Mouse (Mus musculus): ENCODE measurements around the gene Hspa4. TPM values are rescaled to one million over a fixed set of nuclear protein-coding genes. Genes with fewer than 3 reads are reported as not detected.
A peak's percentile ranks its signal among the peaks of the same experiment; 100 is the strongest.

Hspa4 gene
- polyA plus RNA-seq, 1 experiment from 2014 or later: 41.4 TPM

DNA sequence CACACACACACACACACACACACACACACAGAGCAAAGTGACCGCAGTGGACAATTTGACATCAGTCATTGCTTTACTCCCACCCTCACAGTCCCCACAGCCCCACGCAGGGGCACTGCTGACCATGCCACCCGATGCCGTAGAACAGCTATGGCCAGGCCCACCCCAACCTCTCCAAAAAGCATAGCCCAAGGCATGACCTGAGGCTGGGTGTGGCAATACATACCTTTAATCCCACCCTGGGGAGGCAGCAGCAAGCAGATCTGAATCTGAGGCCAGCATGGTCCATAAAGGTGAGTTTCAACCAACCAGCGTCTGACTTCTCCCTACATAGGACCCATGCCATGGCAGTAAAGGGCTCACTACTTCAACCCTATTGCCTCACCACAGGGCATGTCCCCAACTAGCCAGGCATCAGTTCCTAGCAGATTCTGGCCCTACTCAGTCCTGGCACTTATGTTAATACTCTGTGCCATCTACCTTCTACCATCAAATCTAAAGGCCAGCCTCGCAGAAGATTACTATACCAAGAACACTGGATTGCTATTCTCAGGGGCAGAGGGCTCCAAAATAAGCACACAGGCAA is 41.1 kb downstream of the Hspa4 start:
- no peak for DNase-seq
- TF ChIP-seq EP300 (IDR thresholded peaks at IDR 0.05; ENCODE audit: low read depth): no peak
- no peak for ATAC-seq
- H3K4me3 ChIP-seq (ENCODE audit: low read depth, low read length): no peak overlapping the region
- H3K36me3 ChIP-seq (replicated peaks; ENCODE audit: insufficient read depth, low read length): peaks cover 36% of the 10 kb centered on the region
- H3K9me3 ChIP-seq (ENCODE audit: low read length): no peaks in the 10 kb centered on the region
- no peak overlapping the region for H3K27ac ChIP-seq (ENCODE audit: low read depth)
- no peak overlapping the region for H3K9ac ChIP-seq (replicated peaks)
- no peaks in the 10 kb centered on the region for H3K27me3 ChIP-seq (ENCODE audit: insufficient read depth, low read length)
- 82% methylated on average over 6 of the region's 6 CpGs for WGBS (ENCODE audit: insufficient replicate concordance)
- no peak overlapping the region for H3K4me2 ChIP-seq (ENCODE audit: low read depth, low read length)
- no peaks in the 10 kb centered on the region for H3K4me1 ChIP-seq (ENCODE audit: insufficient read depth)

DNA sequence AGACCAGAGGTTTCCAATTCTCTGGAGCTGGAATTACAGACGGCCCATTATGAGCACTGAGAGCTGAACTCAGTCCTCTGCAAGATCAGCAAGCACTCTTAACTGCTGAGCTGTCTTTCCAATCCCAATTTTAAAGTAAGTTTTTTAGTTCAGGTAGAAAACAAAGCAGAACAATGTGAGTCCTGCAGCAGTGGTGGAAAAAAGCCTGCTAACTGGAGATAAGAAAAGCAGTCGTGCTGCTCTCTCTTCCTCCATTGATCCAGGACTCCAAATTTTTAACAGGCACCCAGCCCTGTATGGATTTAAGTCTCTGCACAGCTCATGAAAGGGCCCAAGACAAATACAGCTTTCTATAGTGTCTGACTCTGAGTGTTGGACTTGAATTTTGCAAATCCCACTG is 43.3 kb downstream of the Hspa4 start:
- Histone ChIP-seq H3K4me1 (ENCODE audit: insufficient read depth) (no peaks in the 10 kb centered on the region), H3K9me3 (ENCODE audit: low read length) (no peaks in the 10 kb centered on the region), H3K4me2 (ENCODE audit: low read depth, low read length) (no peak overlapping the region), H3K4me3 (ENCODE audit: low read depth, low read length) (no peak overlapping the region), H3K27me3 (ENCODE audit: insufficient read depth, low read length) (no peaks in the 10 kb centered on the region), H3K9ac (replicated peaks) (no peak overlapping the region), H3K36me3 (replicated peaks; ENCODE audit: insufficient read depth, low read length) (peaks cover 21% of the 10 kb centered on the region), H3K27ac (ENCODE audit: low read depth) (no peak overlapping the region)
- 52% methylated on average over 2 of the region's 2 CpGs for WGBS (ENCODE audit: insufficient replicate concordance)
- ATAC-seq (no peak), DNase-seq (no peak)
- TF ChIP-seq CTCF (IDR thresholded peaks at IDR 0.05; ENCODE audit: low read depth) (no peak), EP300 (IDR thresholded peaks at IDR 0.05; ENCODE audit: low read depth) (no peak)

GRCm38 (mm10) chr11:53254926-53255325 is 45.3 kb downstream of the Hspa4 start:
- TF ChIP-seq CTCF (IDR thresholded peaks at IDR 0.05; ENCODE audit: low read depth): peak; percentile 80
- no peak for TF ChIP-seq EP300 (IDR thresholded peaks at IDR 0.05; ENCODE audit: low read depth)

GRCm38 (mm10) chr11:53254428-53254827 is 45.8 kb downstream of the Hspa4 start:
- DNase-seq: peak; percentile 27
- Histone ChIP-seq H3K27me3 (ENCODE audit: insufficient read depth, low read length) (no peaks in the 10 kb centered on the region), H3K9ac (replicated peaks) (no peak overlapping the region), H3K4me1 (ENCODE audit: insufficient read depth) (no peaks in the 10 kb centered on the region), H3K9me3 (ENCODE audit: low read length) (no peaks in the 10 kb centered on the region), H3K4me3 (ENCODE audit: low read depth, low read length) (no peak overlapping the region), H3K27ac (ENCODE audit: low read depth) (no peak overlapping the region), H3K4me2 (ENCODE audit: low read depth, low read length) (no peak overlapping the region), H3K36me3 (replicated peaks; ENCODE audit: insufficient read depth, low read length) (no peaks in the 10 kb centered on the region)
- 74% methylated on average over 3 of the region's 3 CpGs for WGBS (ENCODE audit: insufficient replicate concordance)
- TF ChIP-seq CTCF (IDR thresholded peaks at IDR 0.05; ENCODE audit: low read depth): peak; percentile 51
- no peak for TF ChIP-seq EP300 (IDR thresholded peaks at IDR 0.05; ENCODE audit: low read depth)
- no peak for ATAC-seq

More at GRCm38 (mm10) chr11:53254926-53255325, 45.3 kb downstream of the Hspa4 start:
- Histone ChIP-seq H3K4me1 (ENCODE audit: insufficient read depth) (no peaks in the 10 kb centered on the region), H3K9ac (replicated peaks) (no peak overlapping the region), H3K4me2 (ENCODE audit: low read depth, low read length) (no peak overlapping the region), H3K4me3 (ENCODE audit: low read depth, low read length) (no peak overlapping the region), H3K27ac (ENCODE audit: low read depth) (no peak overlapping the region), H3K27me3 (ENCODE audit: insufficient read depth, low read length) (no peaks in the 10 kb centered on the region), H3K9me3 (ENCODE audit: low read length) (no peaks in the 10 kb centered on the region), H3K36me3 (replicated peaks; ENCODE audit: insufficient read depth, low read length) (0 out of 2 replicates have a peak, but pooled peaks cover 2% of the 10 kb centered on the region)
- ATAC-seq (no peak), DNase-seq (peak; percentile 84)
- WGBS (ENCODE audit: insufficient replicate concordance): 31% methylated on average over 7 of the region's 7 CpGs

GRCm38 (mm10) chr11:53252186-53253119 is 47.8 kb downstream of the Hspa4 start:
- ATAC-seq (no peak), DNase-seq (no peak)
- 82% methylated on average over 12 of the region's 12 CpGs for WGBS (ENCODE audit: insufficient replicate concordance)
- Histone ChIP-seq H3K4me1 (ENCODE audit: insufficient read depth) (no peaks in the 10 kb centered on the region), H3K4me2 (ENCODE audit: low read depth, low read length) (no peak overlapping the region), H3K9ac (replicated peaks) (no peak overlapping the region), H3K4me3 (ENCODE audit: low read depth, low read length) (no peak overlapping the region), H3K36me3 (replicated peaks; ENCODE audit: insufficient read depth, low read length) (no peaks in the 10 kb centered on the region), H3K27ac (ENCODE audit: low read depth) (no peak overlapping the region), H3K9me3 (ENCODE audit: low read length) (no peaks in the 10 kb centered on the region), H3K27me3 (ENCODE audit: insufficient read depth, low read length) (no peaks in the 10 kb centered on the region)
- no peak for TF ChIP-seq CTCF (IDR thresholded peaks at IDR 0.05; ENCODE audit: low read depth)
- no peak for TF ChIP-seq EP300 (IDR thresholded peaks at IDR 0.05; ENCODE audit: low read depth)

DNA sequence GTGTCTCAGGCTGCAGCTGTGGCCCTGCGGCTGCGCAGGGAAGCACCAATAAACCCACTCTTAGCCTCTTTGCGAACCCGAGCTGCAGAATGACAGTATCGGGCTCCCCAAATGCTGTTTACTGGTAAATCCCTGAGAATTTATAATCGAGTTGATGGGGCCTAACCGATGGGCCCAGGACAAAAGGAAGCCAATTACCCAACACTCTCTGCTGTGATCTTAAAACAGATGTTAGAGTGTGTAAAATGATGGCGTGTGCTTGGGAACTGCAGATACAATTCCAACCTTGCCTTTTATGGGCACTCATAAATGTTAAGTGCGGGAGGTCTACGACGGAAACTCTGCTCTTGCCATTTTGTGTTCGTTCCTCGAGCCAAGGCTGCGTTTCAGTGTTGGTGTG is 49.5 kb downstream of the Hspa4 start:
- DNase-seq (no peak), ATAC-seq (no peak)
- WGBS (ENCODE audit: insufficient replicate concordance): 88% methylated on average over 14 of the region's 14 CpGs
- Histone ChIP-seq H3K9ac (replicated peaks) (no peak overlapping the region), H3K27ac (ENCODE audit: low read depth) (no peak overlapping the region), H3K4me1 (ENCODE audit: insufficient read depth) (no peaks in the 10 kb centered on the region), H3K9me3 (ENCODE audit: low read length) (no peaks in the 10 kb centered on the region), H3K27me3 (ENCODE audit: insufficient read depth, low read length) (no peaks in the 10 kb centered on the region), H3K36me3 (replicated peaks; ENCODE audit: insufficient read depth, low read length) (no peaks in the 10 kb centered on the region), H3K4me2 (ENCODE audit: low read depth, low read length) (no peak overlapping the region), H3K4me3 (ENCODE audit: low read depth, low read length) (no peak overlapping the region)
- TF ChIP-seq EP300 (IDR thresholded peaks at IDR 0.05; ENCODE audit: low read depth) (no peak), CTCF (IDR thresholded peaks at IDR 0.05; ENCODE audit: low read depth) (no peak)

Measured in liver, postnatal 0 days (tissue).